Mouse (Mus musculus) midbrain, embryonic 15.5 days (tissue): ENCODE results near the gene 1810013L24Rik. TPM values are rescaled to one million over a fixed set of nuclear protein-coding genes. Genes with fewer than 3 reads are reported as not detected.

ENCODE experiments used
- ATAC-seq: fragments of 200-750 bp; cut with Nextera tagmentation; replicated peaks from 2 replicates; pipeline ENCODE4 v1.8.0; 2017; ENCODE audit warnings: moderate TSS enrichment
- H3K27ac ChIP-seq: fragments of 300-500 bp; sonication (generic); 2 replicates; pipeline ENCODE4 v1.5.1; 2015; ENCODE audit warnings: mild to moderate bottlenecking, inconsistent platforms
- H3K27me3 ChIP-seq: fragments of 300-500 bp; sonication (generic); replicated peaks from 2 replicates; pipeline ENCODE4 v1.6.1; 2015; ENCODE audit warnings: inconsistent platforms
- H3K36me3 ChIP-seq: fragments of 300-500 bp; sonication (generic); replicated peaks from 2 replicates; pipeline ENCODE4 v1.6.1; 2015; ENCODE audit warnings: inconsistent platforms
- H3K4me1 ChIP-seq: fragments of 300-500 bp; sonication (generic); 2 replicates; pipeline ENCODE4 v1.6.1; 2015; ENCODE audit warnings: inconsistent platforms
- H3K4me2 ChIP-seq: fragments of 300-500 bp; sonication (generic); 2 replicates; pipeline ENCODE4 v1.6.1; 2015; ENCODE audit warnings: inconsistent platforms, mild to moderate bottlenecking, moderate library complexity
- H3K4me3 ChIP-seq: fragments of 300-500 bp; sonication (generic); 2 replicates; pipeline ENCODE4 v1.5.1; 2015; ENCODE audit warnings: mild to moderate bottlenecking, inconsistent platforms
- H3K9ac ChIP-seq: fragments of 300-500 bp; sonication (generic); 2 replicates; pipeline ENCODE4 v1.6.1; 2015; ENCODE audit warnings: mild to moderate bottlenecking, inconsistent platforms
- H3K9me3 ChIP-seq: fragments of 300-500 bp; sonication (generic); 2 replicates; pipeline ENCODE4 v1.6.1; 2016; ENCODE audit warnings: inconsistent platforms
- WGBS: fragments of 180-500 bp; shearing (Covaris S2); methylation state at CpG from one replicate; pipeline ENCODE4 v1.1.7; 2015; ENCODE audit warnings: mixed read lengths; 5-methylcytosine and 5-hydroxymethylcytosine counted together
- polyA plus RNA-seq: library from polyadenylated mRNA; unstranded; fragments of >200 nt; fragmentation: Nextera tagmentation; extraction: Ambion mirVana; gene quantifications from 2 replicates; pipeline ENCODE4 v1.2.1, GENCODE M21; 2015

1810013L24Rik gene
- polyA plus RNA-seq, 1 experiment from 2014 or later: 27.7 TPM

- Histone ChIP-seq H3K27me3 (no peaks in the 10 kb centered on the region), H3K4me3 (no peak overlapping the region), H3K9me3 (no peaks in the 10 kb centered on the region), H3K4me1 (peaks cover 10% of the 10 kb centered on the region), H3K27ac (no peak overlapping the region), H3K9ac (no peak overlapping the region), H3K36me3 (peaks cover 17% of the 10 kb centered on the region), H3K4me2 (no peak overlapping the region)
- no peak for ATAC-seq
- 97% methylated on average over 10 of the region's 10 CpGs for WGBS
Observed at GRCm38 (mm10) chr16:8842962-8843361, 13.1 kb downstream of the 1810013L24Rik start.

- WGBS: 85% methylated on average over 3 of the region's 3 CpGs
- ATAC-seq: no peak
- Histone ChIP-seq H3K4me3 (no peak overlapping the region), H3K27ac (no peak overlapping the region), H3K27me3 (no peaks in the 10 kb centered on the region), H3K36me3 (peaks cover 12% of the 10 kb centered on the region), H3K9me3 (no peaks in the 10 kb centered on the region), H3K9ac (no peak overlapping the region), H3K4me2 (no peak overlapping the region), H3K4me1 (peaks cover 14% of the 10 kb centered on the region)
Observed at GRCm38 (mm10) chr16:8843580-8844175, 13.8 kb downstream of the 1810013L24Rik start.

GRCm38 (mm10) chr16:8845986-8846385 is 16.1 kb downstream of the 1810013L24Rik start:
- Histone ChIP-seq H3K9ac (no peak overlapping the region), H3K36me3 (peaks cover 14% of the 10 kb centered on the region; the same call in 1 of the 2 replicates), H3K4me2 (no peak overlapping the region), H3K4me3 (no peak overlapping the region), H3K9me3 (no peaks in the 10 kb centered on the region), H3K27me3 (no peaks in the 10 kb centered on the region), H3K4me1 (peaks cover 21% of the 10 kb centered on the region), H3K27ac (no peak overlapping the region)
- ATAC-seq: no peak
- WGBS: 84% methylated on average over 4 of the region's 4 CpGs

- 92% methylated on average over 4 of the region's 4 CpGs for WGBS
- no peak for ATAC-seq
- Histone ChIP-seq H3K9ac (no peak overlapping the region), H3K4me3 (no peak overlapping the region), H3K27me3 (no peaks in the 10 kb centered on the region), H3K36me3 (peaks cover 9% of the 10 kb centered on the region; the same call in 1 of the 2 replicates), H3K9me3 (no peaks in the 10 kb centered on the region), H3K27ac (no peak overlapping the region), H3K4me1 (peaks cover 25% of the 10 kb centered on the region), H3K4me2 (no peak overlapping the region)
Observed at GRCm38 (mm10) chr16:8848309-8849068, 18.6 kb downstream of the 1810013L24Rik start.

GRCm38 (mm10) chr16:8849929-8850328 is 20.0 kb downstream of the 1810013L24Rik start:
- no peak overlapping the region for H3K4me3 ChIP-seq
- 85% methylated on average over 1 of the region's 1 CpGs for WGBS
- no peak overlapping the region for H3K9ac ChIP-seq
- H3K36me3 ChIP-seq: 0 out of 2 replicates have a peak, but pooled peaks cover 3% of the 10 kb centered on the region
- H3K4me2 ChIP-seq: no peak overlapping the region
- peaks cover 21% of the 10 kb centered on the region for H3K4me1 ChIP-seq
- H3K27ac ChIP-seq: no peak overlapping the region
- H3K9me3 ChIP-seq: no peaks in the 10 kb centered on the region
- no peak for ATAC-seq
- H3K27me3 ChIP-seq: no peaks in the 10 kb centered on the region

GRCm38 (mm10) chr16:8855143-8855542 is 25.2 kb downstream of the 1810013L24Rik start:
- H3K9me3 ChIP-seq: no peaks in the 10 kb centered on the region
- H3K4me1 ChIP-seq: peaks cover 5% of the 10 kb centered on the region; the same call in 1 of the 2 replicates
- no peak overlapping the region for H3K4me2 ChIP-seq
- H3K27ac ChIP-seq: no peak overlapping the region
- H3K4me3 ChIP-seq: no peak overlapping the region
- over 99% methylated on average over 2 of the region's 2 CpGs for WGBS
- H3K27me3 ChIP-seq: no peaks in the 10 kb centered on the region
- peaks cover 10% of the 10 kb centered on the region; the same call in 1 of the 2 replicates for H3K36me3 ChIP-seq
- no peak for ATAC-seq
- H3K9ac ChIP-seq: no peak overlapping the region

- peaks cover 1% of the 10 kb centered on the region; the same call in 1 of the 2 replicates for H3K4me1 ChIP-seq
- WGBS: 91% methylated on average over 2 of the region's 2 CpGs
- H3K27me3 ChIP-seq: no peaks in the 10 kb centered on the region
- H3K9ac ChIP-seq: no peak overlapping the region
- no peak overlapping the region for H3K27ac ChIP-seq
- no peak overlapping the region for H3K4me2 ChIP-seq
- no peak for ATAC-seq
- no peak overlapping the region for H3K4me3 ChIP-seq
- H3K9me3 ChIP-seq: no peaks in the 10 kb centered on the region
- H3K36me3 ChIP-seq: peaks cover 7% of the 10 kb centered on the region; the same call in 1 of the 2 replicates
Observed at GRCm38 (mm10) chr16:8856820-8857219, 26.9 kb downstream of the 1810013L24Rik start.

GRCm38 (mm10) chr16:8862336-8862987 is 32.6 kb downstream of the 1810013L24Rik start:
- H3K36me3 ChIP-seq: no peaks in the 10 kb centered on the region; the same call in 1 of the 2 replicates
- no peak overlapping the region for H3K9ac ChIP-seq
- no peaks in the 10 kb centered on the region for H3K9me3 ChIP-seq
- no peak overlapping the region for H3K4me3 ChIP-seq
- no peaks in the 10 kb centered on the region for H3K4me1 ChIP-seq
- H3K4me2 ChIP-seq: no peak overlapping the region
- H3K27ac ChIP-seq: no peak overlapping the region
- 90% methylated on average over 5 of the region's 5 CpGs for WGBS
- no peak for ATAC-seq
- no peaks in the 10 kb centered on the region for H3K27me3 ChIP-seq

GRCm38 (mm10) chr16:8864223-8864631 is 34.3 kb downstream of the 1810013L24Rik start:
- H3K4me3 ChIP-seq: no peak overlapping the region
- H3K4me2 ChIP-seq: no peak overlapping the region
- no peaks in the 10 kb centered on the region for H3K27me3 ChIP-seq
- H3K27ac ChIP-seq: no peak overlapping the region
- no peak for ATAC-seq
- H3K9ac ChIP-seq: no peak overlapping the region
- WGBS: 66% methylated on average over 4 of the region's 4 CpGs
- no peaks in the 10 kb centered on the region for H3K9me3 ChIP-seq
- H3K4me1 ChIP-seq: no peaks in the 10 kb centered on the region
- H3K36me3 ChIP-seq: no peaks in the 10 kb centered on the region

- WGBS: 87% methylated on average over 5 of the region's 5 CpGs
- no peak overlapping the region for H3K27ac ChIP-seq
- H3K9ac ChIP-seq: no peak overlapping the region
Observed at GRCm38 (mm10) chr16:8867406-8867955, 37.6 kb downstream of the 1810013L24Rik start.

GRCm38 (mm10) chr16:8868506-8868905 is 38.6 kb downstream of the 1810013L24Rik start:
- no peaks in the 10 kb centered on the region for H3K27me3 ChIP-seq
- H3K4me1 ChIP-seq: peaks cover 5% of the 10 kb centered on the region; the same call in 1 of the 2 replicates
- no peaks in the 10 kb centered on the region for H3K36me3 ChIP-seq
- no peak overlapping the region for H3K4me2 ChIP-seq
- no peaks in the 10 kb centered on the region for H3K9me3 ChIP-seq
- no peak overlapping the region for H3K9ac ChIP-seq
- H3K4me3 ChIP-seq: no peak overlapping the region
- no peak for ATAC-seq
- 95% methylated on average over 3 of the region's 3 CpGs for WGBS
- no peak overlapping the region for H3K27ac ChIP-seq

More at GRCm38 (mm10) chr16:8867406-8867955, 37.6 kb downstream of the 1810013L24Rik start:
- no peak for ATAC-seq
- peaks cover 5% of the 10 kb centered on the region; the same call in 1 of the 2 replicates for H3K4me1 ChIP-seq
- no peak overlapping the region for H3K4me3 ChIP-seq
- no peaks in the 10 kb centered on the region for H3K27me3 ChIP-seq
- H3K4me2 ChIP-seq: no peak overlapping the region
- H3K36me3 ChIP-seq: no peaks in the 10 kb centered on the region
- H3K9me3 ChIP-seq: no peaks in the 10 kb centered on the region

- WGBS: 42% methylated on average over 2 of the region's 2 CpGs
Observed at GRCm38 (mm10) chr16:8869715-8870114, 39.8 kb downstream of the 1810013L24Rik start.

More at GRCm38 (mm10) chr16:8869715-8870114, 39.8 kb downstream of the 1810013L24Rik start:
- H3K4me1 ChIP-seq: peaks cover 5% of the 10 kb centered on the region; the same call in 1 of the 2 replicates
- no peaks in the 10 kb centered on the region for H3K36me3 ChIP-seq
- no peak overlapping the region for H3K4me3 ChIP-seq
- H3K9ac ChIP-seq: no peak overlapping the region
- H3K4me2 ChIP-seq: no peak overlapping the region
- ATAC-seq: peak; percentile 65
- no peaks in the 10 kb centered on the region for H3K27me3 ChIP-seq
- H3K9me3 ChIP-seq: no peaks in the 10 kb centered on the region
- H3K27ac ChIP-seq: no peak overlapping the region
